Mouse (Mus musculus) frontal cortex, postnatal 10 days (tissue): ENCODE results near the gene Wdr13.

Experiments
- DNase-seq, 2 experiments: peaks; one replicate each; pipeline ENCODE4 v3.0.0; 2022; ENCODE audit warnings: low spot score in 2 of 2, mixed read lengths in 1 of 2

Gene Wdr13

DNA sequence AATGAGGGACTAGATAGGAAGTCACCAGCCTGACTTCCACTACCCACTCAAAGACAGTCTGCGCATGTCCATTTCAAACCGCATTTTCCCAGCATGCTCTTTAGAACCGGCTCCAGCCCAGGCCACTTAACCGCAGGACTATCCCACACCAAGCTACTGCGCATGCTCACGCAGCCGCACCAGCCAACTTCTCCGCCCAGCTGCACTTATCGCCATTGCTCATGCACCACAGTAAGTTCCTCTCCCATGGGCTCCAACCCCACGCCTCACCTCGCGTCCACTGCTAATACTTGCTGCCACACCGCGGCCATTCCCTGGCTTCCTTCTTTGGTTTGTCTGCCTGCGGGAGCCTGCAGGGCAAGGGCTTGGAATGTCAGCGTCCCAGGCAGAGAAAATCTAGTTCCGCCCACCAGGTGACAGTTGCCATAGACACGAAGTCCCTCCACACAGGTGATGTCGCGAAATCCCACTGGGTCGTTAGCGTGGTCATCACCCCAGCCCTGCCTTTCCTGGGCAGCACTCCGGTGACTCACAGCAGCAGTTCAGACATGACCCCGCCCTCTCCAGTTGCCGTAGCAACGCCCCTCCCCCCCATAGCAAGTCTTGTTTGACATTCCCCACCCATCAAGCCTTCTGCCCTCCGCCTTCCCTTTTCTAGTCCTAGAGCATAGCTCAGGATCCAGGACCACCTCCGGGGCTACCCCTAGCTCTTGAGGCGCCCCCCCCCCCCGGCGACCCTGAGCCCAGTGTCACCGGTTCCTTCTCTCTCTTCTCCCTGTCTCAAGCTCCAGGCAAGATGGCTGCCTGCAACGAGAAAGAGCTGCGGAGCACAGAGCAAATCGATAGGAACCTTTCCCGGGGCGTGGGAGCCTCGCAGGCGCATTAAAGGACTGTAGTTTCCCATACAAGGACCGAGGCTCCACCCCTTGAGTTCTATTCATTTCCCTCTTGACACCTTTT, at the start of gene Wdr13:
Gene Wdr13, minus strand, starts transcription at position 876 of the 960 bp plus-strand sequence.
- DNase-seq: peak; percentile 86 to 88

DNA sequence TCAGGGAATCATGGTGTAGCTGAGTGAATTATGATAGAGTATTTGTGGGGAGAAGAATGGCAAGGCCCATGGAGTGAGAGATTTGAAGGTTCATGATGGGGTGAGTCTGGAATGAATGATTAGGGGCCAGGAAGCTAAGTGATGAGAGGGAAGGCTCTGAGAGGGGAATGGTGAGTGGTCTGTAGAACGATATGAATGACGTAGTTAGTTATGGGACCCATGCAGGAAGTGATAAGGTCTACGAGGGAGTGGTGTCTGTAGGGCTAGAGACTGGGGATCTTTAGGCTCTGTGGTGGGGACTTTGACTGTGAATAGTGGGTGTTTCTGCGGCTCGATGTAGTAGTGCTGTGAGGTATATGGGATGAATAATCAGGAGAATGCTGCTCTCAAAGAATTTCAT, 47.0 kb upstream of the Wdr13 start:
- no peak for DNase-seq

DNA sequence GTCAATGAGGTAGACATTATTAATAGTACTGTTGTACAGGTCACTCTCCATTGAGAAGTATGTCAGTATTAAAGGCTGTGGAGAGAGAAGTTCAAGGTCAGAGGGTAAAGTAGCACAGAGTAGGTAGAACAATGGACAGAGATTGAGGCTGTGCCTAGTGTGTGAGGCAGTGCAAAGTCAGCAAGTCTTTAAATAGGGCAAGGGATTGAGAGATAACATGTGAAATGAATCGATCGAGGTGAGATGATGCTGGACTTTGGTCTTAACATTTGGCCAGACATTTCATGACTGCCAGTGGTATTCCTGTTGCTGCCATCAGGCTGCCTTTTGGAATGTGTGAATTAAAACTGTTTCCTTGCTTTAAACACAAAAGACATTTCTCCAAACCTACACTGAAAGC, 46.2 kb upstream of the Wdr13 start:
- no peak for DNase-seq

DNA sequence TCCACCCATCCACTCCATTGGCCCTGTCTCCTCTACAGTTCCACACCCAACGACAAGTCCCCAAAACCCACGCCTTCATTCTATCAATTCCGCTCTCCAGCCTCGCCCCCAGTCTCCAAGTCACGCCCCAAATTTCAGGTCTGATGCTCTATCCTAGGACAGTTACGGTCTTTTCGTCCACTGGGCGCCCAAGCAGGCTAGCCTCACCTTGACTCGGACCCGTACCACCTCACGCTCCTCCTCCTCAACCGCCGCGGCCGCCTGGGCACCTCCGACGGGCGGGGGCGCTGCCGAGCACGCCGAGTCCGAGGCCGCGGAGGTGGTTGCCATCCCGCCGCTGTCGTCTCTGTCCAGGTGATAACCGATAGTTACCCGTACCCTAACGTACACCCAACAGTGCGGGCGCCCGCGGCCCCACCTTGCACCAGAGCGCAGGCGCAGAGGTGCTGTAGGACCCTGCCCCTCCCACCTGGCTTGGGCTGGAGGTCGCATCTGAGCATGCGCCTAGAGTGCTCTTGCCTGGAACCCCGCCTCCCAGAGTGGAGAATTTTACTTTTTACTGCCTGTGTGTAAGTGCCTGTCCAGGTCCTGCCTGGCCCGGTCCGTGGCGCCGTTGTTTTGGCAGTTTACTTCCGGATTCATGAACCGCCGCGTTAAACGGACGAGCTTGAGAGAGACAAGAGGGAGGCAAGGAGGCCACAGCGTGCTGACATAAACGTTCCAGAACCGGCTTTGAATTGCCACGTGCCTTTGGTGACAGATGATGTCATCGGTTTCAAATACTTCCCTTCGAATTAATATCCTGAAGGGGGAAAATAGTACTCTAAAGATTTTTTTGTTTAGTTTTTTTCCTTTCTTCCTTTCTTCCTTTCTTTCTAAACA, 43.1 kb upstream of the Wdr13 start, which contains the start of gene Tbc1d25:
Gene Tbc1d25, minus strand, starts transcription at position 678 of the 882 bp plus-strand sequence.
- DNase-seq: peak; percentile 69 to 77

DNA sequence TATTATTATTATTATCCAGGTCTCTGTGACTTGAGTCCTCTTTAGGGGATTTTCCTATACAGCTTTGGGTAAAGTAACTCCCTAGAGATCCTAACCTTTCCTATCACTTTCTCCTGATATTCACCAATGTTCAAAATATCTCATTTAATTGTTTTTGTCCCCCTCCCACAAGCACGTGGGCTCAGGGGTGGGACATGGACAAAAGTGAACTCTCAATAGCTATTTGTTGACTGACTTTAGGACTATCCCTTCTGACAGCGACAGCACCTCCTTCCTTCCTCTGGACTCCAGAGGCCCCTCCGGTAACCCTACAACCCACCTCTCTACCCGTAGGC, 42.4 kb upstream of the Wdr13 start:
- DNase-seq: no peak

DNA sequence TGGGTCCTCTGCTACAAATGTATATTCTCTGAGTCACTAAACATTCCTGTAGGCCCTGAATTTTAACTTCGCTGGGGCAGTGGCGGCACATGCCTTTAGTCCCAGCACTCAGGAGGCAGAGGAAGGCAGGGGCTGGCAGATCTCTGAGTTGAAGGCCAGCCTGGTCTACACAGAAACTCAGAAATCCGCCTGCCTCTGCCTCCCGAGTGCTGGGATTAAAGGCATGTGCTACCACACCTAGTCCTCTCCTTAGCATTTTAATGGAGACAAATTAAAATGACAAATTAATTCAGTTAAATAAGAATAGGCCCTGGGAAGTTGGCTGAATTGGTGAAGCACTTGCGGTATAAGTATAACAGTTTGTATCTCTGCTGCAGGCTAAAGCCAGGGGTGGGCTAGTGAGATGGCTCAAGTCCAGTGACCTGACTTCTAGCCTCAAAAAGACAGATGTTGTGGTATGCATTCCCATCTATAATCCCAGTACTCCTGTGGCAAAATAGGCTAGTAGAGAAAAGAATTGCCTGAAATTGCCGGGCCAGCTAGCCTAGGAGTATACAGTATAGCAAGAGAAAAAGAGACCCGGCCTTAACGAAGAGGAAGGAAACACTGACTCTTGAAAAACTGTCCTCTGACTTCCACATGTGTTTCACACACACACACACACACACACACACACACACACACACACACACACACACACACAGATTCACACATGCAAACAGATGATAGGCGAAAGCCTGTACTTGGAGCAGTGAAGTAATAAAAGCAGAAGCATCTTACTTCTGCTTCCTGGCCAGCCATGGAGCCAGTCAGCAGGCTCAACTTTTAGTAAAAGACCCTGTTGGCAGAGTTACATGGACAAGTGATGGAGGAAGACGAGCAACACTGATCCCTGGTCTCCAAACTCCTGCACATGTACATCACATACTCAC, 35.3 kb upstream of the Wdr13 start:
- no peak for DNase-seq

DNA sequence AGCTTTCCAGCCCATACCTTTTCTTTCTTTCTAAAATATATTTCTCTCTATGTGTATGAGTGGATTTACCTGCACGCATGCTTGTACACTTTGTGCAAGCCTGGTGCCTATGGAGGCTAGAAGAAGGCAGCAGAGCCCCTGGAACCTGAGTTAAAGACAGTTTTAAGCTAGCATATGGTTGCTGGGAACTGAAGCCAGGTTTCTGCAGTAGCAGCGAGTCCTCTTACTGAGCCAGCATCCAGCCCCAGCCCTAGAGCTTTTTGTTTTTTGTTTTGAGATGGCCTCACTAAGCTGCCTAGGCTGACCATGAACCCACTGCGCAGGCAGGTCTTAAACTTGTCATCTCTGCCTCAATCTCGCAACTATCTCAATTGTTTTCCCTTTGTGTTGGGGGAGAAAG, 31.8 kb upstream of the Wdr13 start:
- DNase-seq: no peak

DNA sequence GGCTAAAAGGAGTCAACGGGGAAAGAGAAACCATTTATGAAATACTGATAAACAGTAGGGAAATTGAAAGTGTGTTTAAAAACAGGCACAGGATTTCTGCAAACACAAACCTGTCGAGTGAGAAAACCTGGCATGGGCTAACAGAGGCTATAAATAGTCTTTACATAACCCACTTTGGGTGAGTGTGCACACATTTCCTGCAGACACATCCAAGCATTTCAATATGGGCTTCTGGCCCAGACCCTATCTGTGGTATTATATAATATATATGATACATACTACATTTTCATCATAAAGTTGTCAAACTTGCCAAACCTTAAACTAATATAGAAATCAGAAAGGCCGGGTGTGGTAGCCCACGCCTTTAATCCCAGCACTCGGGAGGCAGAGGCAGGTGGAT, 30.4 kb upstream of the Wdr13 start:
- no peak for DNase-seq

DNA sequence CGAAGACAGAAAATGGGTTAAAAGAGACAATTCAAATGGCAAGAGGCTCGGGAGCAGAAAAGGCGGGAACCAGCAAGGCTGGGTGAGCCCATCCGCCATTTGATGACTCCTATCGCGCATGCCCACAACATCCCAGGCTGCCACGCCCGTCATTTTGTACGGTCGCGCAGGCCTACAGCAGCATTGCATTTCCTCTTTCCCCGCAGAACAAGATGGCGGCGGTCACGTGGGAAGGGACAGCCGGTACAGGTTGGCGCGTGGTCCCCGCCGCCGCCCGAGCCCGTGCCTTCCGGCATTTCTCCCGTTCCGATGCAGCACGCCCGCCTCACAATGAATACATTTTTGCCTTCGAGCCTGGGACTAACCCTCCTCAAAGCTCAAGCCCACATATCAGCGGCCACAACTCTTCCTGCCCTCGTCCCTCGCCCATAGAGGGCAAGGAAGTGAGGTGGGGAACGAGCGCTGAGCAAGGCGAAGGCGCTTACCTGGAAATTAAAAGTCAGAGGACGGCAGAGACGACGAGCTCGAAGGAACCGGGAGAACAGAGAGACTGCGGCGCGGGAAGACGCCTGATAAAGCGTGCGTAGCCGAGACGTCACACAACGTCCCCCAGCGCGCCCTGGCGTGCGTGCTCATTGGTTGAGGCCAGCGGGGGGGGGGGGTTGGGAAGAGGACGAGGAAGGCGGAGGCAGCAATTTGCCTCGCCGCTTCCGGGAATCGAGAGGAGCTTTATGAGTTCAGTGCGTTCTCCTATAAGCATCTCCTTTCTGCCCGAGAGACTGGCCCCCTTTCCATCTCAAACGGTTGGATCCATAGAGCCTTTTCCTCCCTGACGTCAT, 12.7 kb upstream of the Wdr13 start, which contains the start of gene Rbm3:
Gene Rbm3, minus strand, starts transcription at position 728 of the 839 bp plus-strand sequence.
- DNase-seq: peak; percentile 80 to 84

DNA sequence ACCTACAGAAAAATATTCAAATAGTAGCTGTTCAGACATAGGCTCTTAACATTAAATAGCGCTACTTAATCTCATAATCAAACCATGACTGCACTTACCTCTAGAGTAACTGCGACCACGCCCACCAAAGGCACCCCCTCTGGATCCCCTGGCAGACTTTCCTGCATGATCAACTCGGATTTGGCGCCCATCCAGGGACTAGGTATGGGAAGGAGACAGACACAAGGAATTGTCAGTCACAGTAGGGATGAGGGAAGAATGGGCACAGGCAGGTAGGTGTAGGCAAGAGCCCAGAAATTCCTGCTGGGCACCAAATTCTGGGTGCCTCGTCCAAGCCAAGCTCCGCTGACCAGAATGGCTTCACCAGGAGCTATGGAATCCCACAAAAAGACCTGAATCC, 11.1 kb upstream of the Wdr13 start:
- DNase-seq: no peak

DNA sequence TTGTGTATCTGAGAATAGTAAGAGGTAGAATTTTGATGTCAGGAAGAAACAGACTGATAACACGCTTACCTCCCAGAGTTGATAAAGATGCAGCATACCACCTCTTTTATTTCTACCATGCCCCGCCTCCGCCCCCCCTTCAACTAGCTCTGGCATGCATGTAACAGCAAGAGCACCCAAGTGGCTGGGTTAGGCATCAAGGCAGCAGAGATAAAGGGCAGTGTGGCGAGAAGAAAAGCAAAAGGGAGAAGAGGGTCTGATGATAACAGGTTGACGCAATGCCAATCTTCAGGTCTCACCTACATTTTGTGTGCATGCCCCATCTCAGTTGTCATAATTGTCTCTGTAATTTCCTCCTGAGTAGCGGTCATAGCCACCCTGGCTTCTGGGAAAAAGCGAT, 10.3 kb upstream of the Wdr13 start:
- DNase-seq: no peak

DNA sequence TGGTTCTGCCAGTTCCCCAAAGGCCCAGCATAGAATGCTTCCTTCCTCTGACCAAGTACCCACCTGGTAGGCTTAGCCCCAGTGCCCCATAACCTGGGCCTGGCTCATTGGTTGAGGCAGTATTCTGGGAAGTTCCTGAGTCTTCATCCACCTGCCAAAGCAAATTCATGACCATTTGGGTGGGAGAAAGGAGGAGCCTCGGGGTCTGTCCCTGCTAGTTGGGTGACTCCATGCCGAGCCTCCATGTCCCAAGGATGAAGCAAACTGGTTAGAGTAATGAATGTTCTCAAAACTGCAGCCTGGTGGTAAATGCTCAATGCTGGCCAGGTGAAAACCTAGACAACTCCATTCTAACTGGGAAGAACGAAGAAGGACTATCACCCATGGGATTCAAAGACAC, 8.4 kb upstream of the Wdr13 start:
- DNase-seq: no peak

DNA sequence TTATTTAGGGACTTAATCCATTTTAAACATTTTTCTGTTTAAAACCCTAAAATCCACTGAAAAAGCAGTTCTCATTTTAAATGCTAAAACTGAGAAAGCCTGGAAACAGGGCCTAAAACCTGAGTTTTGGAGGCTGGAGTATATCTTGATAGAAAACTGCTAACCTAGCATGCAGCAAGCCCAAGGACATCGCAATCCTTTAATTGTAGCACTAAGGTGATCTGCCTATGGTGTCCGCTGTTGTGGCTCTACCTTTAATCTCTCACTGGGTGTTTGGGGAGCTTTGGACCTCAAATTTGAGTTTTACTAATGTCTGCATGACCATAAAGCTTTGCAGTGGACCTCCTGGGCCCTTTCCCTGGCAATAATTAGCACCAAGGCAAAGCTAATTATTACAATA, 7.8 kb upstream of the Wdr13 start:
- no peak for DNase-seq

DNA sequence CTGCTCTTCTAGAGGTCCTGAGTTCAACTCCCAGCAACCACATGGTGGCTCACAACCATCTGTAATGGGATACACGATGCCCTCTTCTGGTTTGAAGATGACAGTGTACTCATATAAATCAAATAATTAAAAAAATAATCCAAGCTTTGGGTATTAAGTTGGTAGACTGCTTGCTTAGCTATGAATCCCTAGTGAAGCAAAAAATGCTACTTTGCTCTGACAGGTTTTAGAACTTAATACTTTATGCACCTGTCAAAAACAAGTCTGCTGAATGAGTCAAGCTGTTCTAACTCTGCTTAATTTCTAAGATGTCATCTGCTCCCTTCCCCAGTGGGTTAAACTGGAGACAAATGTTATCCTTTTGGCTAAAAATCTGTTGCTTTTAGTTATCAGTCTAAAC, 6.8 kb upstream of the Wdr13 start:
- DNase-seq: no peak

DNA sequence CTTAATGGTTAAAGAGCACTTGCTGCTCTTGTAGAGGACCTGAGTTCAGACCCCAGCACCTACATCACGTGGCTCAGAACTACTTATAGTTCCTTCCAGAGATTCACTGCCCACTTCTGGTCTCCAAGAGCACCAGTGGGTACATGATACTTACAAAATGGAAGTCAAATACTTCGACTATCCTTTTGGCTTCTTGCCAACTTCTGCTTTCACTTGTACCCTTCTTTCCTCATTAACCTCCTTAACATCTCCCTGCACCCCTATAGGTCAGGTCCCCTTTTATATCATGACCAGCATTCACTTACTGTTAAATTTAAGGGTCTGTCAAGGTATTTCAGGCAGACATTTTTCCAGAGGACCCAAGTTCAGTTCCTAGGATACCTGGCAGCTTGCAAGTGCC, 3.2 kb upstream of the Wdr13 start:
- DNase-seq: no peak

DNA sequence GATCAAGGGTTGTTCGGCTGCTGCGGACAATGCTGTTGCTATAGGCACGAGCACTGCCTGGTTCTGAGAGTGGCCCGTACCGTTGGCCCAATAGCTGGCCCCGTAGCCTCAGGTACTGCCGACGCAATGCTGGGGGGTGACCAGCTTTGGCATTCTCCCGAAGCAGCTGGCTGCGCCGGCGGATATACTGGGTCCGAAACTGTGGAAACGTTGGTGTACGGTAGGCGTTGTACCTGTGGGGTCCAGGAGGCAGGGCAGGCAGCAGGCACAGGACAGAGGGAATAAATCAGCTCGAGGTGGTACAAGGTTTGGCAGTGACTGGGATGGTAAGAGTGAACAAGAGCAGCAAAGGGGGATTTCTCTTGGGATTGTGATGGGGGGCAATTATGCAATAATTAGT, 1.3 kb downstream of the Wdr13 start:
- DNase-seq: no peak

DNA sequence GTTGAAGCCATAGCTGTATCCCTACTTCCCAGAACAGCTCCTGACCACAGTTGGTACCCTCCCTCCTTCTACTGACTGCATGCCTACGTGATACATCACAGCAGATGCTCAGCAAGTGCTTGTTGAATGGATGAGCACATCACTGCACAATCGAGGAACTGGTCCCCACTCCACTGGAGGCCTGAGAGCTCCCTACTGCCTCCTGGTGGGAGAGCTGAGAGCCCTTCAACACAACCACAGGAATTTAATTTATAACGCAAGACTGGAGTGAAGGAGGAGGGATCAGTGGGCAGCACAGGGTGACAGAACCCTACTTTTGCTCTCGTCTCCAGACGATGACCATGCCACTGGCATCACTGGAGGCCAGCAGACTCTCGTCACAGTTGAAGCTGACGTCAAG, 7.5 kb downstream of the Wdr13 start:
- DNase-seq: no peak

DNA sequence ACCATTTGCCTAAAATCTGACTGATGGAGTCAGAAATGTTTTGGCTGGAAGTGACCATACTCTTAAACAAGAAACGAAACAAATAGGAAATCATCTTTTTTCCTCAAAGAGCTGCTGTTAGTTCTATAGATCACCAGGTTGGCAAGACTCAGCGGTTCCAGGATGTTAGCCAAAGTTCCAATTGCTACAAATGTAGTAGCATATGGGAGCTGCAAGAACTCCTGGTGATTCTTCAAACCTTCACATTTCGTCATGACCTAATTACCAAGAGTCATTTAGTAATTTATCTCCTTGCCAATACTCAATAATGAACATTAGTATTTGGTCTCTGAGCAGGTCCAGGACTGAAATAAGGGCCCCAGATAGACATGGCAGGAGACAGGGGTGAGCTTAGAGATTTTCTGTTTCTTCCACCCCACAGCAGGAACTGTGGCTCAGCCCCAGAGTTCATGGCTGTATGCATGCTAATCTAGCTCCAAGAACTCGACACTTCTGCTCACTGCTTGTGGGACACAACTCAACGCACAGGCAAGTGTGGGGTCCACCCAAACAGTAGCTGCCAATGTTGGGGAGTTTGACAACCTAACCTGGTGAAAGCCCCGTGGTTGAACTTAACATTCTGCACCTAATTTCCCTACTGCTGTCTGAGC, 8.7 kb downstream of the Wdr13 start:
- DNase-seq: no peak

DNA sequence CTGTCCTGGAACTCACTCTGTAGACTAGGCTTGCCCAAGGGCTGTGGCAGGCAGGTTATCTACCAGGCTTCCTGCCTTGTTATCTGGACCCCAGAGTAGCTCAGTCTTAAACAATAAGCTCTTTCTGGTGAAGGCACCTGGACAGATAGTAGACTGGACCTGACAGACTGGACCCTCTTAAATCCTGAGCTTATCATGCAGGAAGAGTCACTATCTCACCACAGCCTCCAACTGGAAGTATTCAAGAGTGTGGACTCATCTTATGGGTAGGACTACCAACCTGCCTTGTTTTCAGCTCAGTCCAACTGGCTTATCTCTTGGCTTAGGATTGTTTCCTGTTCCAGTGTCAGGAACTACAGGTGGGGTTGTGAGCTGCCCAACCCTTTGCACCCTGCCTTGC, 15.4 kb downstream of the Wdr13 start:
- DNase-seq: no peak

DNA sequence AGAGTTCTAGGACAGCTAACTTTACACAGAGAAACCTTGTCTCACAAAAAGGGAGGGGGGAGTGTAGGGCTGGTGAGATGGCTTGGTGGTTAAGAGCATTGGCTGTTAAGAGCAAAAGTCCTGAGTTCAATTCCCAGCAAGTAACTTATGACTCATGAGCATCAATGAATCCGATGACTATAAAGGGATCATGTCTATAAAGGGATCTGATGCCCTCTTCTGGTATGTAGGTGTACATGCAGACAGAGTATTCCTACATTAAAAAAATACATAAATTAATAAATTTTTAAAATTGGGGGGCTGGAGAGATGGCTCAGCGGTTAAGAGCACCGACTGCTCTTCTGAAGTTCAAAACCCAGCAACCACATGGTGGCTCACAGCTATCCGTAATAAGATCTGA, 17.4 kb downstream of the Wdr13 start:
- DNase-seq: no peak
